Mouse (Mus musculus): ENCODE data around the gene Dus2. TPM values are rescaled to one million over a fixed set of nuclear protein-coding genes. Genes with fewer than 3 reads are reported as not detected.

Dus2 gene
- total RNA-seq, 1 experiment from 2014 or later: 19.4 TPM

DNA sequence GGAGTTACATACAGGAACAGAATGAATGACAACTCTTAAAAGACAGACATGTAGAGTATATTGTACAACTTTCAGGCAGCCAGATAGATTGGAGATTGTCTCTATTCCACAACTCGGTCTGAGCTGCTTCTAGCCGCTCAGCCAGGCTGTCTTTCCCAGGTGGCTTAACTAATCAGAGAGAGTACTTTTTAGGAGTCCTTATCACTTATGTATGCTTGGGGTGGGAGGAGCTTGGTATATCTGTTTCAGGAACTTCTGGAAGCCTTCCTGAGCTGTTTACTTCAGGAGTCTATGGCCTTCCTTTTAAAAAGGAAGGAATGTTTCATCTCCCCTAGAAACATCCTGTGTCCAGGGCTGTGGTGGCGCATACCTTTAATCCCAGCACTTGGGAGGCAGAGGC is 26.9 kb downstream of the Dus2 start:
- ATAC-seq (ENCODE audit: extremely low read depth, insufficient number of reproducible peaks, low FRiP score, poor library complexity, severe bottlenecking): no peak

- peak; percentile 97 for ATAC-seq (ENCODE audit: extremely low read depth, insufficient number of reproducible peaks, low FRiP score, poor library complexity, severe bottlenecking)
These were observed 31.3 kb downstream of the Dus2 start for GRCm38 (mm10) chr8:106022483-106022882.

DNA sequence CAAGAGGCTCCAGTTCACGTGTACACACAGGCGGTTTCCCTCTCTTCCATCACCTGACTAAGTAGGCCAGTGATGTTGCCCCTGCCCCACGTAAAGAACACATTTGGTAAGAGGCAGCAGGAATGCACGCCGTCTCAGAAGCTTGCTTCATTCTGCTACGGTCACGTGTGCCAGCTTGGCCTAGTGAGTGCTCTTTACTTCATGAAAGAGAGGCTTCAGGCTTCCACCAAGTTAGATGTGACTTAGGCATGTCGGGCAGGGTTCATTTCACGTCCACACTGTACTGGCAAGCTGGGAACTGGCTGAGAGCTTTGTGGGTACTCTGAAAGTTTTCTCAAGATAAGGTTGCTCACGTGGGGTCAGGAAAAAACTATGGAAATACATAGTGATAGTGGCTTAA is 47.6 kb downstream of the Dus2 start:
- no peak for ATAC-seq (ENCODE audit: extremely low read depth, insufficient number of reproducible peaks, low FRiP score, poor library complexity, severe bottlenecking)

DNA sequence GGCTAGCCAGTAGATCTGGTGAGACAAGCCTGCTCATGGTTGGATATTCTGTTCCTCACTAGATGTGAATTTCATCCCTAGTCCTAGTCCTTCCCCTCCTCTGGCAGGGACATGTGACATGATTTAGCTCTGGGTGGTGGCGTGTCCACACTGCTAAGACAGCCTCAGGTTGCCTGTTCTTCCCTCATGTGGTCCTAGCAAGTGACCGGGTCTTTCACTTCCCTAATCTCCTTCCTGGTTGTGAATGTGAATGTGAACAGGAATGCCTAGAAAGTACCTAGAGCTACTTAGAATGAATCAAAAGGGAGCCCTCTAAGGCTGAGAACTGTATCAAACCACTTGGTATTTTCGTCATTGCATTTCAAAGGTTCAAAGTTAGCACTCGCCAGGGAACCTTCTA is 48.5 kb downstream of the Dus2 start:
- peak; percentile 48; the same call in 1 of the 2 replicates for ATAC-seq (ENCODE audit: extremely low read depth, insufficient number of reproducible peaks, low FRiP score, poor library complexity, severe bottlenecking)

DNA sequence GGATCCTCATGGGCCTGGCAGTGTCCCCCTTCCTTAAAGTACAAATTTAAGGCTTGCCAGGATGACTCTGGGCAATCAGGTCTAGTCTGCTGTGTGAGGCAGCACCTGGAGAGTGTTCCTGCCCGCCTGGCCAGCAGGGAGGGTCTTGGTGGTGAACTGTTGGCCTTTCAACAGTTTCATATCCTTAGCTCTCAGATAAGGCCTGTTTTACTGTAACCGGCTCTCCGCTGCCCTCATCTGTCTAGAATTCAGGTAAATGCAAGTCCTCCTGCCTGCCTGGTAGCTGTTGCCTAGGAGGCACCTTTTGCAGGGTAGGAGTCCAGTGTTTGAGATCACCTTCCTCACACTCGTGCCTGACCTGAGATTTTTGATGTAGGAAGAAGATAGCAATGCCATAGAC is 49.1 kb downstream of the Dus2 start:
- no peak for ATAC-seq (ENCODE audit: extremely low read depth, insufficient number of reproducible peaks, low FRiP score, poor library complexity, severe bottlenecking)

- ATAC-seq (ENCODE audit: extremely low read depth, insufficient number of reproducible peaks, low FRiP score, poor library complexity, severe bottlenecking): no peak
These were observed 51.9 kb downstream of the Dus2 start for GRCm38 (mm10) chr8:106043055-106043454.

DNA sequence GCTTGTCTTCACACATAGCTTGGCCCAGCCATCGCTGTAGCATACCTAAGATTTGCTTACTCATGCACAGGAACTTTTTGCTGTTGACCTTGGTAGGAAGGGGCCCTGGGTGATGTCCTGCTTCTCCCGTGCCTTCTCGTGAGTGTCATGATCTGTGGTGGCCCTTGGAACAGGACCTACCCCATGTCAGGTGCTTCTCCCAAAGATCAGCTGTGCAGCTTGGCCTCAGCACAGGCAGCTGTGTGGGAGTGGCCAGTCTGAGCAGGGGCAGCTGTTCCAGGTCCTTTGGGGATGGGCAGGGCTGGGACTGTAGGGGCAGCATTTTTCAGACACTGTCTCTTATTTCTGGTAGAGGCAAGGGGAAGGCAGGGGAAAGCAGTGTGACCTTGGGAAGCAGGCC is 53.0 kb downstream of the Dus2 start:
- ATAC-seq (ENCODE audit: extremely low read depth, insufficient number of reproducible peaks, low FRiP score, poor library complexity, severe bottlenecking): no peak

GRCm38 (mm10) chr8:106046872-106047559 is 55.9 kb downstream of the Dus2 start:
- ATAC-seq (ENCODE audit: extremely low read depth, insufficient number of reproducible peaks, low FRiP score, poor library complexity, severe bottlenecking): no peak

DNA sequence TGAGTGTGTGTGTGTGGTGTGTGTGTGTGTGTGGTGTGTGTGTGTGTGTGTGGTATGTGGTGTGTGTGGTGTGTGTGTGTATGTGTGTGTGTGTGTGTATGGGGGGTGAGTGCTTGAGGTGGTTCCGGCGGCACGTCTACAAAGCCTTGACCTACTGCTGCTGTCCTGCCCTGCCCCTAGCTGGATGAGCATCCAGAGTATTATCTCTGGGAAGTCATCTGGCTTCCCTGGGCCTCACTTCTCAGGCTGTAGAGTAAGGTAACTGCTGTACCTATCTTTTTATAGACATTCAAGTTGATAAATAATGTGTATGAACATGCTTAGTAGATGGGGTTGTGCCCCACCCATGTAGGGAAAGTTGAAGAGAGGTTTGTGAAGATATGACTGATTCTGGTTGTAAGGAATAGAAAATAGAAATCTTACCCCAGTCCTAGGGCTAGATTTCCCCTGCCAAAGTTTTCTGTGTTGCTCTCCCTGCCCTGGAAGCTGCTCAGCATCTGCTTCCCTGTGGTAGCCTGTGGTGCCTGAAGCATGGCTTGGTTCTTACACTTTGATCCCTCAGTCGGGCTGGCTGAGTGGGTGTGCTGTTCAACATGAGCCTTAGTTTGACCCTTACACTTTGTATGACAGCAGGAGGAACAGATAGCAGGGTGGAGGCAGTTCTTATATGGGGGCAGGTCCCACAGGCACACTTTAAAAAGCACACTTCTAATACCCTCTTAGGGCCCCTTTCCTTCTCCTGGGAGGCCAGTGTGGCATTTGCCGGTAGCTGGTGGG is 56.9 kb downstream of the Dus2 start:
- no peak for ATAC-seq (ENCODE audit: extremely low read depth, insufficient number of reproducible peaks, low FRiP score, poor library complexity, severe bottlenecking)

- no peak for ATAC-seq (ENCODE audit: extremely low read depth, insufficient number of reproducible peaks, low FRiP score, poor library complexity, severe bottlenecking)
These were observed 58.7 kb downstream of the Dus2 start for GRCm38 (mm10) chr8:106049840-106050239.

DNA sequence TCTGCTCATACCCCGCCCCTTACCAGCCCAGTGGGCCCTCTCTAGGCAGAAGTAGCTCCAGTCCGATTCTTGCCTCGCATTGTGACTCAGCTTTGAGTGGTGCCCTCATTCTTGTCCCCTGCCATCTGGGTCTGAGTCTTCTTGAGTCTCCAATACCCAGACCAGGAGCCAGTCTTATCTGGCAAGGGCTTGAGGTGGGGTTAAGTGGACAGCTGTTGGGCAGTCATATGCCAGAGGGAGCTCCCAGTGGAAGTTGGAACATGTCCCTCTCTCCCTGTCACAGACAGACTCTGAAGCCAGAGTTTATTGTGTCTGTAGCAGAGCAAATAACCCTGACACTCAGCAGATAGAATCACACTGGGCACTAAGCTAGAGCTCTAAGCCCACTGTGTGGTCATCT is 59.9 kb downstream of the Dus2 start:
- no peak for ATAC-seq (ENCODE audit: extremely low read depth, insufficient number of reproducible peaks, low FRiP score, poor library complexity, severe bottlenecking)

DNA sequence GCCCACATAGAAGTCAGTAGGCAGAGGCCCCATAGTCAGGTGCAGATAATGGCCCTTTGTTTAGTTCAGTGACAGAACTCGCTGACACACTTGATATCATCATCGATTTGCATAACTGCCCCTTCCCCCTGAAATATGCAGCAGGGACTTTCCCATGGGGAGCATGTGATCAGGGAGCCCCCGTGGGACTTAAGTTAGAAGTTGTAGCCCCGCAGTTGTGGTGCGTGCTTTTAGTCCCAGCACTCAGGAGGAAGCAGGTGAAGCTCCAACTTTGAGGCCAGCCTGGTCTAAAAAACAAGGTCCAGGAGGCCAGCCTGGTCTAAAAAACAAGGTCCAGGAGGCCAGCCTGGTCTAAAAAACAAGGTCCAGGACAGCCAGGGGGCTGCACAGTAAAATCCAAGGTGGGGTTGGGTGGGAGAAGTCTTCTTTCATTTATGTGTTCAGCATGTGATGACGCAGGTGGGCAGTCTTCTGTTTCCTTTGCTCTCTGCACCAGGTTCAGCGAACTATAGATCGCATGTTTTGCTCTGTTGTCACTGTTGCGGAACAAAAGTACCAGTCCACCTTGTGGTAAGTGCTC is 61.5 kb downstream of the Dus2 start:
- ATAC-seq (ENCODE audit: extremely low read depth, insufficient number of reproducible peaks, low FRiP score, poor library complexity, severe bottlenecking): peak; percentile 59

- ATAC-seq (ENCODE audit: extremely low read depth, insufficient number of reproducible peaks, low FRiP score, poor library complexity, severe bottlenecking): peak; percentile 45
These were observed 63.2 kb downstream of the Dus2 start for GRCm38 (mm10) chr8:106054190-106054811.

- ATAC-seq (ENCODE audit: extremely low read depth, insufficient number of reproducible peaks, low FRiP score, poor library complexity, severe bottlenecking): no peak
These were observed 63.9 kb downstream of the Dus2 start for GRCm38 (mm10) chr8:106055038-106055437.

GRCm38 (mm10) chr8:106056455-106056982 is 65.4 kb downstream of the Dus2 start:
- ATAC-seq (ENCODE audit: extremely low read depth, insufficient number of reproducible peaks, low FRiP score, poor library complexity, severe bottlenecking): no peak

GRCm38 (mm10) chr8:106058731-106059612 is 67.8 kb downstream of the Dus2 start, which contains the start of gene Nfatc3:
TSS of gene Nfatc3 (plus strand) at chr8:106058840.
- peak; percentile 79 for ATAC-seq (ENCODE audit: extremely low read depth, insufficient number of reproducible peaks, low FRiP score, poor library complexity, severe bottlenecking)

DNA sequence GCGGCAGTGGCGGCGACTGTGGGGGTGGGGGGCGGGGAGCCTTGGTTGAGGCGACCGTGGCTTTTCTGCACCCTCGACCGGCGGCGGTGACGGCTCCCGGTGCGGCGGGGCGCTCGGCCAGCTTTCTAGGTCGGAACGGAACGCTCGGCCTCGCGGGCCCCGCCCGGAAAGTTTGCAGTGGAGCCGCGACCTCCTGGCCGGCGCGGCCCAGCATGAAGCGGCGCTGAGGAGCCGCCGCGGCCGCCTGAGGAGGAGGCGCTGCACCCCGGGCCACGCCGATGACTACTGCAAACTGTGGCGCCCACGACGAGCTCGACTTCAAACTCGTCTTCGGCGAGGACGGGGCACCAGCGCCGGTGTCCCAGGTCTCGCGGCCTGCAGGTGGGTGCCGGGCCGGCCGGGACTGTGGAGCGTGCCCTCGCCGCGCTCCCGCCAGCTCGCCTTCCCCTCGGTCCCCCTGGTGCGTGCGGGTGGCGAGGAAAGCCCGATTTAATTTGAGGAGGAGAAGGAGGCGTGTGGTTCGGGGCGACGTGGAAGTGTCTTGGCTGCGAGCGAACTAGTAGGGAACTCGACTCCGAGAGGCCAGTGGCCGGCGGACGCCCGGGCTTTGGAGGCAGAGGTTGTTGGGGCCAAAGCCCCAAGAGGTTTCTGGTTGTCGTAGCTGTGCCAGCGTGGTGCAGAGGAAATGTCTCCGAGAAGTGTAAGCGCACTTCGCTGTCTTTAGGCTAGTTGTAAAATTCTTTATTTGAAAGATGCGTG is 68.7 kb downstream of the Dus2 start:
- ATAC-seq (ENCODE audit: extremely low read depth, insufficient number of reproducible peaks, low FRiP score, poor library complexity, severe bottlenecking): 0 out of 2 replicates have a peak, but pooled peaks have one; percentile 2

DNA sequence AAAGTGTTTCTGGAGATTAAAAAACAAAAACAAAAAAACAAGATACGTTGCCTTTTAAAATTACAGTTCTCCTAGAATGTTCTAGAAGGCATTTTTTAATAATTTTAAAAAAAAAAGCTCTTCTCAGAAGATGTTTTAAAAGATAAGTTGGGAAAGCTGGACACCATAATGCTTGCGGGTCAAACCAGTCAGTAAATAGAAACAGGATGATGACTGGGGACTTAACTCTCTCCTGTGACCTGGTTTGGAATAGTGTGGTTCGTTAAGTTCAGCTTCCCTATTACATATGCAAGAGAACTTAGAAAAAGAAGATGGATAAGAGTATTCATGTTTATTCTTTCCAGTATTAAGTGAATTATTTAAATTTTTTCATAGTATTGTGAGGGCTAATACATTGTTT is 69.4 kb downstream of the Dus2 start:
- no peak for ATAC-seq (ENCODE audit: extremely low read depth, insufficient number of reproducible peaks, low FRiP score, poor library complexity, severe bottlenecking)
